Mouse (Mus musculus) embryo, embryonic 10 days (tissue): ENCODE measurements at regions not wholly inside any gene's neighbourhood (a gene's known extent, or its start where the extent isn't known, plus 50 kb on each side); places are given as distances from the start of the nearest gene placed in this dataset.

Experiments used
- DNase-seq: peaks from one replicate; pipeline ENCODE4 v3.0.0-alpha.2; 2015; ENCODE audit warnings: low spot score

DNA sequence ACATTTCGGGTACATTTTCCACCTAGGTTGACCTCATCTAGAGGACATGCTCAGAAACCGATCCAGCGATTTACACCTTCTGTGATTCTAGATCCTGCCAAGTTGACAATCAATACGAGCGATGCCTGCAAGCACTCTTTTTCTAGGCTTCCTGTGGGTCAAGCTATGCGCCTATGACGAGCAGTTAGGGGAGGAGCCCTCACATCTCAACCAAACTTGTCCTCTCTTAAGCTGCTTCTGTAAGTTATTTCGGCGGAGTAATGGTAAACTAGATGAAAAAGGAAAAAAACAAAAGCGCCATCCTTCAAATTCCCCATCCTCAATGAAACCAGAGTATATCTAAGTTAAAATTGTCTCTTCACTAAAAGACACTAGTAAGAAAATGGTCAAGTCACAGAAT is 858.5 kb downstream of the Zfp704 start:
- DNase-seq, result no peak

DNA sequence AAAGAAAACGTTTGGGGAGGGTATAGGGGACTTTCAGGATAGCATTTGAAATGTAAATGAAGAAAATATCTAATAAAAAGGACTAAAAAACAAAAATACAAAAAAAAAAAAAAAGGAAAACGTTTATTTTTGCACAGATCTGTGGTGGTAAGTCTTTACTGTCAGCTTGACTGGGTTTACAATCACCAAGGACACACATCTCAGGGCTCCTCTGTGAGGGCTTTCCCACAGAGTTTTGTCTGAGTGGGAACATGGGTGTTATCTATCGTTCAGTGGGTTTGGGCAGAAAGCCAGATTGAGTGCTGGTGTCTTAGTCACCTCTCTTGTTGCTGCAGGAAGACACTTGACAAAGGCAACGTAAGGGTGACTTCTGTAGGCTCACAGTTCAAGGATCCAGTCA is 859.0 kb downstream of the Zfp704 start:
- DNase-seq, result no peak

DNA sequence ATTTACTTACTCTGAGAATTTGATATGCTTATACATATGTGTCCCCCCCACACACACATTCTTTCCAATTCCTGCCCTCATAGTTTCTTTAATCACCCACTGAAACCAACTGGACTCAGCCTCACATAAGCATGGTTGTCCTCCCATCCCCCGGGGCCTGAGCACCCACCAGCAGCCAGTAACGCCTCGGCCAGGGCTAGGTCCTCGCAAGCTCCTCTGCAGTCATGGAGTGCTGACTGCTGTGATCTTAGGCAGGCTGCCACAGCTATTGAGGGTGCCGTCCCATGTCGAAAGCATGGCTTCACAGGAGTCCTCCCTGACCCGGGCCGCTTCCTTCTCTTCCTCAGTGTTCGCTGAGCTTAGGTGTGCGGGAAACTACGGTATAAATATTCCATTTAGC is 859.7 kb downstream of the Zfp704 start:
- DNase-seq, result no peak

DNA sequence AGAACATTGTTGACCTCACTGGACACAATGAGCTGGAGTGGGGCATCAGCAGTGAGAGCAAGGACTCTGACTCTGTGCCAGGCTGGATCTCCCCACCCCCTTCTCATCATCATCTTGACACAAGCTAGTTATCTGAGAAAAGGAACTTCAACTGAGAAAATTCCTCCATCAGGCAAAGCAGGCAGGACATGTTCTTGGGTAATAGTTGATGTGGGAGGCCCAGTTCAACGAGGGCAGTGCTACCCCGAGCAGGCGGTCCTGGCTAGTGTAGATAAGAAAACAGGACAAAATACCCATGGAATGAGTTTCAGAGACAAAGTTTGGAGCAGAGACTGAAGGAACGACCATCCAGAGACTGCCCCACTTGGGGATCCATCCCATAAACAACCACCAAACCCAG is 862.7 kb downstream of the Zfp704 start:
- DNase-seq, result no peak

DNA sequence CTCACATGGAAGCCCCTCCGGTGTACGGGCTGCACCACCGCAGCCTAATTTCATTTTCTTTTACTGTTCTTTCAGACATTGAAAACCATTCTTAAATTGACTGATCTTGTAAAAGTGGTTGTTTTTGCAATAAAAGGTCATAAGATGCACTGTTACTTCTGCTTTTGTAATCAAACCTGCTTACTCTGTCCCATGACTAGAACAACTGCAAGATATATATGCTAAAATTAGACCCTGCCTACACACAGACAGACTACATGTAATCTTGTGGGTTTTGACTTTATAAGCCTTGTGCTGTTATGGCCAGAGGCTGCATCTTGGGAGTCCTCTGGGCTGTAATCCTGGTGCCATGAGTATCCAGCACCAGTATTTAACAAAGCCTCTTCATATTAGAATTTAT is 863.2 kb downstream of the Zfp704 start:
- no peak for DNase-seq

DNA sequence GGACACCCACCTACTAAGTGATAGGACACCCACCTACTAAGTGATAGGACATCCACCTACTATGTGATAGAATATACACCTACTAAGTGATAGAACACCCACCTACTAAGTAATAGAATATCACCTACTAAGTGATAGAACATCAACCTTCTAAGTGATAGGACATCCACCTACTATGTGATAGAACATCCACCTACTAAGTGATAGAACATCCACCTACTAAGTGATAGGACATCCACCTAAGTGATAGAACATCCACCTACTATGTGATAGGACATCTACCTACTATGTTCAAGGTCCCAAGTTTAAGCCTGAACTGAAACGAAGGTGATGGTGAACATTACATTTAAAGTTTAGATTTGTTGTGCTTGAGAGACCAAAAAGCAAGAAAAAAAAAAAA is 863.8 kb downstream of the Zfp704 start:
- DNase-seq, result no peak

DNA sequence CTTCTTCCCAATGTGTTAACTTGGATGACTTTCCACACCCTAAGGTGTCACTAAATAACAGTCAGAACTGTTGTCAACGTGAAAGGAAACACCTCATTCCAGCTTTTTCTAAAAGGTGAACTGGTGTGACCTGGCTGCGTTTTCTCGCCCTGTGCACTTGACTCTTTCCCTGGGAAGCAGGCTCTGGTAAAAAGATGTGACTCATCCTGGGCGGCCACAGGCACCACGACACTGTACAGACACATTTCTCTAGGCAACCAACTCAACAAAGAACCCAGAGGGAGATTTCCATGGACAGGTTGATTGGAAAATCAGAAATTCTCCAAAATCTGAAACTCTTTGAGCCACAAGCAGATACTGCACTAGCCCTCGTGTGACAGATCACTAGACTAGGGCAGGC is 865.0 kb downstream of the Zfp704 start:
- DNase-seq, result no peak

DNA sequence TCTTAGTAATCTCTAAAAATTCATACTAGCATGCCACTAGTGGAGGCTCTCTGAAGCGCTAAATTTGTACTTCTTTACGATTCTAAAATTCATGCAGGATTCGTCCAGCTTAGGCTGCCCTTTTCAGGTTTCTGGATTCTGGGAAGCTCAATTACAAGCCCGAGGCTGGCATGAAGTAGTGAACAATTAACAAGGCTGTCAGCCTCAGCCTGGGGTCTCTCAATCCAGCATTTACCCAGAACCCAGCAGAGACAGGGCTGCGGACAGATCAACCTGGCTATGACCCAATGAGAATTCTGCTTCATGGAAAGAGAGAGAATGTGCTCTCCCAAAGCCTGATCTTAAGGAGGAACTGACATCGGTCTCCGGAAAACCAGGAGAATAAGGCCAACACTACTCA is 866.2 kb downstream of the Zfp704 start:
- DNase-seq, result no peak

DNA sequence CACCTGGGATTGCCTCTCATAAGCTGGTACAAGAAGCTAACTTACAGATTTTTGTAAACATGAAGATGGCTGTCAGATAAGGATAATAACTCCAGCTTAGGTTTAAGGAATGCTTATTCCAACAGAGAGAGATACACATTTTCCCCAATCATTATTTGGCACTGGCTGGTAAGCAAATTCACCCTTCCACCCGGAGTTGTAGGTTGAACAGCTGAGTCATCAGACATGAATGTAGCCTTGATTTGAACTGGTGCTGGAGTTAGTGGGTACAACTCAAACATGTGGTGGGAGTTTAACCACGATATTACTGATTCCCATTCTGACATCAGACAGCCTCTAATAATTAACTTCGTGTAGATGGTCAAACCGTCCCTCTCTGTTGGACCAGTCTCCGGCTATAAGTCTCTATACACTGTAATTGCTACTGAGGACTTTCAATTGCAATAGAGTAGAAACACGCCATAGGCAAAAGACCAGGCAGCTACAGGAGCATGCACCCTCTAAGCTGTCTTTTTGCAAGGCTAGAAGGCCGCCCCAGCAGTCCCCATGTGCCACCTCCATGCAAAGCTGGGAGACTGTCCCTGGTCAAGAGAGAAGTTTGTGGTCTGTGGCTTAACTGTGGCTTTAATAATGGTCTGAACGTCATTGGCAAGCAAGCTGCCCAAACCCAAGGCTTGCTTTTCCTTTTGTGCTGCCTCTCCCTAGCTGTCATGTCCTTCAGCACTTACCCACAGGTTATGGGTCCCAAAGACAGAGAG is 868.4 kb downstream of the Zfp704 start:
- no peak for DNase-seq

DNA sequence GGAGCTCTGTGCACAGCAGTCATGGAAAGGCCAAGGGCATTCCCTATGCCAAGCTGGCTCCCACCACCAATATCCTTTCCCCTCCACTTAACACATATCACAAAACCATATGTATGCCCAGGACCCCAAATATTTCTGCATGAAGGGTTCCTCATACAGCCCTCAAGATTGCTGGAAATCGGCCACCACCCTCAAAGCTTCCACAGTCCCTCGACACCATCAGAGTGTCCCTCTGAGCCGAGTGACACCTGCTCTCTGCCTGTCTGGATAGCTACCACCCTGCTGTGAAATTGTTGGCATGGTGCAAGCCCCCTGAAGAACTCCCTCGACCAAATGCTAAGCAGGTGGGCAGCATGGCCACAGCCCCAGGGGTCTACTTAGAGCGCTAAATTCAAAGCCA is 869.2 kb downstream of the Zfp704 start:
- no peak for DNase-seq

DNA sequence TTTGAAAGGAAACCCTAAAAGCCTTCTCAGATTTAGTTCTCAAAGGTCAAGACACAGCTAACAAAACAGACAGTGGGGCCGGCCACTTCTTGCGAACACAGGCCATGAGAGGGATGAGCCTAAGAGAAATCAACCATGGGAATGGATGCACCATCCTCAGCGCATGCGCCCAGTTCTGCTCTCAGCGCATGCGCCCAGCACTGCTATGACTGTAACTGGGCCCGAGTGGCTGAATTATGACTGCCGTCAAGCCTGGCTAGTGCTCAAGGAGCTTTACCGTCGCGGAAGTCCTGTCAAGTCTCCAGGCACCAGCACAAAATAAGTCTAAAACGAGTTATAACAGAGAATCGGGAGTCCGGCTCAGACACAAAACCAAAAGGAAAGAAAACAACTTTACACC is 870.6 kb downstream of the Zfp704 start:
- DNase-seq, result no peak

DNA sequence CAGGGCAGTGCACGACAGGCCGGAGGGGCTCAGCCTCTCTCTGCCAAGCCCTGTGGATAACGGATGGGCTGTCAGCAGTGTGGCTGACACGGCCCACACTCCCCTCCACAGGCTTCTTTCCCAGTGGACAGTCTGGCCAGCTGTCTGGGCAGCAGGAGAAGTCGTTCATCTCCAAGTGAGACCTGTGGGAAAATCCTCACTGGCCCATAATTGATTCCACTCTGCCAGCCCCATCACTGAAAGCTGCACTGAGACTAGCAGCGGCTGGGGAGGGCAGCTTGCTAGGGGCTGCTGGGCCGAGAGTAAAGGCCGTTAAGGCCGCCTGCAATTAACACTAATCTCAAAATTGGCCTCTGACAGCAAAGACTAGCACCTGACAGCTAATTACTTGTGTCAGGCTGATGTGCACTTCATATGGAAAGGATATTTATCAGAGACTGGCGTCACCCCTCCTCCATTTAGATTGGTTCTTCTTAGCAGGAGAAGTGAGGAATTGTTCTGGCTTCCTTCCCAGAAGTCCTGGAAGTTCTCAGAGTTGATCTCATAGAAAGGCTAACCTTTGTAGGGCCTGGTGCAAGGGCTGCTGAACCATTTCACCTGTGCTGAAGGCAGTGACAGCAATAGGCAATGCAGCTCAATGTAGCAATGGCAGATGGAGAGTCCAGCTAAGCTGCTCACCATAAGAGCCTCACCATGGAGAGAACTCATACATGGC is 873.5 kb downstream of the Zfp704 start:
- DNase-seq, result peak; percentile 62

DNA sequence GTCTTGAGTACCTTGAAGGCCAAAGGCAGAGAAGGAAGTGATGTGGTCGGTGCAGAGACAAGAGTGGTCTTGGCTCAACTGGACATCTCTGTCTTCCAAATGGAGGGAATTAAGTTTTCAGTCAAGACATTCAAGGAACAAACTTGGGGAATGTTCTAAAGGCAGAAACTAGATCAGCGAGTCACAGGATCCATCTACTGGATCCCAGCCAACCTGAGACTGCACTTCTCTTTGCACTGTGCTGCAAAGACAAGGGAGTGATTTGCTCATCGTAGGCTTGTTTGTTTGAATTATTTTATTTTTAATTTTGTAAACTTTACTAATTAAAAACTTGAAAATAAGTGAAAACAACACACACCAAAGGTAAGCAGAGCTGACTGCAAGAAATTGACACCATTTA is 875.8 kb downstream of the Zfp704 start:
- no peak for DNase-seq

DNA sequence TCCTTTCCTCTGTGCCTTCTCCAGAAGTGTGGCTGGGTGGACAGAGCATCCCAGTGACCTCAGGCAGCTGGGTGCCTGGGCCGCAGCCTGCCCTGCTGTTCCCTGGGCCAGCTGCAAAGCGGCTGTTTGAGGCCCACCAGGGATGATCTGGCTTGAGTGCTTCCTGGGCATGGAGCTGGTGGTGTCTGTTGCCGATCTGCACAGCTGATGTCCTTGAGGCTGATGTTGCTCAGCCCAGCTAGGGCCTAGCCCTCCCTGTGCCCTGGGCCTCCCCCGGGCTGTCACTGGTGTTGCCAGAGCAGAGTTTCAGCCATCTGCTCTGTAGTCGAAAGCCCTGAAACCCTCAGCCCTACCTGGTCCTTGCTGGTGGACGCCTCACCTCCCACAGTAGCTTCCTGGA is 878.5 kb downstream of the Zfp704 start:
- DNase-seq, result no peak

DNA sequence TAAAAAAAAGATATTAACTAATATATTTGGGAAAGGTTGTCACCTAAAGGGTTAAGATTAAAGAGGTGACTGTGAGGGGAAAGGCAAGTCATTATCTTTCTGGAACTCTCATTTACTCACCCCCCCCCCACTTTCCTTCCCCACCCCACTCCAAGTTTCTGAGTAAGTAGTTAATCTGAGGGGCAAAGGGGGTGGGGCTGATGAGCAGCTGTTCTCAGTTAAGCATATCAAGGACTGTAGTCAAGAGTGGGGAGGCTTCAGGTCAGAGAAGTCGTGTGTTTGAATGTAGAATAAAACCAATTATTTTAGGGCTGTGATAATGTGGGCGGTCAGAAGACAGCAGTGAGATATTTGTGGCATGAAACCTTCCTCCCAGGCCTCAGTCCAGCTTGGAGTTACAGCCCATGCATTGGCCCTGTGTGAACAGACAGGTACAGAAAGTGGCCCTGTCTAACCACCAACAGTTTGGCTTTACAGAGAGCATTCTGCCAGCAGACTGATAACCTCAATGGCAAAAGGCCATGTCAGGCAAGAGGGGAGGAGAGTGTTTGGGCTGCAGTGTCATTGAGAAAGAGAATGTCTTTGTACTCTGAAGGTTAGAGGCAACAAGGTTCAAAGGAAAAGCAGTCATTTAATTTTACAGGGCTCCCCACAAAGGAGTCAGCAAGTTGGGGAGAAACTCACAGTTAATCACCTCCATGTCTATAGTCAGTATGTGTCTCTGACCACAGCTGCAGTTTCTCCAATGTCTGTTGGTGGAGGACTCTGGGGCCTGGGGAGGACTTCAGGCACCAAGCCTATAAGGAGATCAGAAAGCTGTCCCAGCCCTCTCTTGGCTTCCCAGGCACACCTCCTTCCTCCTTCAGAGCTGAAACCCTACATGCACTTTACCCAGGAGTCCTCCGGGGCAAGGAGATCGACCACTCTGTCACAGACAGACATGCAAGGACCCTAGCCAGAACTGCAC is 888.0 kb downstream of the Zfp704 start:
- no peak for DNase-seq

DNA sequence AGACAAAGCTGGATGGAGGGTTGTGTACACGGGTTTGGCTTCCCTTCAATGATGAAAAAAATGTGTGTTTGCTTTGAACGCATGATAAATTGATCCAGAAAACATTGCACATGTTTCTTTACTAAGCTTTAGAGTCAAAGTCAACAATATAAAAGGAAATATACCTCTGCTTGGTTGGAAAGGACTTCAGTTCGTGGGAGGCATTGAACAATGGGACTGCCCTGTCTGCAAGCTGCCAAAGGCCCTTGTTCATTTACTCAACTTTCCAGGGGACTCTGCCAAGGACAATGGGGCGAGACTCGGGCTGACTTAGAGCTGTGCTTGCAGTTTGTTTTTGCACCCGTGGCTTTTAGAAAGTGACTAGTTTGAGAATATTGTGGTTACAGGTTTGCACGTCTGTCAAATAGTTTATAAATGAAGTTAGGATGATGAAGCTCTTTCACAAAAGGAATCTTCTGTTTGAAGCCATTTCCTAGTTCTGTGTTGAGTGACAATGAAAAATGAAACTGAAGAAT is 889.2 kb downstream of the Zfp704 start:
- DNase-seq, result no peak

DNA sequence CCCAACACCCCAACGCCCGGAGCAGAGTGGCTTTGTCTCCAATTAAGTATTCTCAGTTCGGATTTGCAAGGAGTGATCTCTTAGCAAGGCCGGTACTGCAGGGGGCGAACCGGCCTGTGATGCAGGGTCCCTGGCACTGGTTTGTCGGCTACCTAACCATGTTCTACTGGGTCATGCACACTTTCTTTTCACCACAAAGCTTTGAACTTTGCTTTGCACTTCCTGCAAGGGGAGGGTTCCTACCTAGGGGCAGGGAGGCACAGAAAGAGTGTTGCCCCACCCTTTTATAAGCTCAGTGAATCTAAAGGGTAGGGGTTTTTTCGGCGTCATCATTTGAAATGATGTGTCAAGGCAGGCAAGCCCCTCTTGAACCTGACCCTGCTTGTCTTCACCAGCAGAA is 891.7 kb downstream of the Zfp704 start:
- peak; percentile 42 for DNase-seq

DNA sequence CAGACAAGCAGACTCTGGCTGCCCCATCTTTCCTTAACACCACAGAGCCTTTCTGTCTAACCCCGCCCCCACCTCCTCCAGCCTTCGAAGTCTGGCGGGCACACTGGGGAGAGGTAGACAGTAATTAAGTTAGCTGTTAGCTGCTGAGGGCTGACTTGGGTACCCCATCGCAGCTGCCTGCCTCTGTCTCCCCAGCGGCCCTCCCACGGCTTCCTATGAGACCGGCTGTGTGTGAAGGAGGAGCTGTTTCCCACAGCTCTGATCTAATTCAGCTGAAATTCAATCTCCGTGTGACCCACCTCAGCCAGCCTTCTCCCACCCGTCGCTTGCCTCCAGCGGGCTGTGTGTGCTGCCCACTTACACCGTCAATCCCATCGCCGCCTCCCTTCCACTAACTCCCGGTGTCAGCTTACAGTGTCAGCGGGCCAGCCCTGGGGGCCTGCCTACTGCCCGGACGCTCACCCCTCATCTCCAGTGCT is 892.5 kb downstream of the Zfp704 start:
- DNase-seq, result peak; percentile 95
